Mouse (Mus musculus): ENCODE measurements around the gene Med13.
"Not testable (repeated sequence)": the region's sequence is repeated elsewhere in the genome, so short reads cannot be mapped to it uniquely, and the experiment has no call there.

Gene Med13

GRCm38 (mm10) chr11:86310280-86310679, 47.1 kb downstream of the Med13 start:
- no peak for DNase-seq (ENCODE audit: low read depth, low spot score)

- not testable (repeated sequence) for DNase-seq (ENCODE audit: low read depth, low spot score)
Measured at GRCm38 (mm10) chr11:86292201-86292600, 65.2 kb downstream of the Med13 start.

- no peak for DNase-seq (ENCODE audit: low read depth, low spot score)
Measured at GRCm38 (mm10) chr11:86291714-86292113, 65.7 kb downstream of the Med13 start.

GRCm38 (mm10) chr11:86285729-86286128, 71.7 kb downstream of the Med13 start:
- no peak for DNase-seq (ENCODE audit: low read depth, low spot score)

- no peak for DNase-seq (ENCODE audit: low read depth, low spot score)
Measured at GRCm38 (mm10) chr11:86278442-86279102, 78.8 kb downstream of the Med13 start.

- peak; percentile 88 for DNase-seq (ENCODE audit: low read depth, low spot score)
Measured at GRCm38 (mm10) chr11:86257460-86258076, 99.8 kb downstream of the Med13 start, which contains the start of gene Ints2. Gene Ints2, minus strand, starts transcription at chr11:86257575.

- no peak for DNase-seq (ENCODE audit: low read depth, low spot score)
Measured at GRCm38 (mm10) chr11:86257054-86257453, 100.3 kb downstream of the Med13 start.

- DNase-seq (ENCODE audit: low read depth, low spot score): no peak
Measured at GRCm38 (mm10) chr11:86253342-86253741, 104.1 kb downstream of the Med13 start.

- DNase-seq (ENCODE audit: low read depth, low spot score): no peak
Measured at GRCm38 (mm10) chr11:86232446-86232845, 125.0 kb downstream of the Med13 start.

GRCm38 (mm10) chr11:86231781-86232350, 125.5 kb downstream of the Med13 start:
- no peak for DNase-seq (ENCODE audit: low read depth, low spot score)

GRCm38 (mm10) chr11:86226646-86227180, 130.7 kb downstream of the Med13 start:
- DNase-seq (ENCODE audit: low read depth, low spot score): no peak

- no peak for DNase-seq (ENCODE audit: low read depth, low spot score)
Measured at GRCm38 (mm10) chr11:86225761-86226160, 131.6 kb downstream of the Med13 start.
